Mouse (Mus musculus): Measurements from ENCODE around the gene Mapk11.

DNA sequence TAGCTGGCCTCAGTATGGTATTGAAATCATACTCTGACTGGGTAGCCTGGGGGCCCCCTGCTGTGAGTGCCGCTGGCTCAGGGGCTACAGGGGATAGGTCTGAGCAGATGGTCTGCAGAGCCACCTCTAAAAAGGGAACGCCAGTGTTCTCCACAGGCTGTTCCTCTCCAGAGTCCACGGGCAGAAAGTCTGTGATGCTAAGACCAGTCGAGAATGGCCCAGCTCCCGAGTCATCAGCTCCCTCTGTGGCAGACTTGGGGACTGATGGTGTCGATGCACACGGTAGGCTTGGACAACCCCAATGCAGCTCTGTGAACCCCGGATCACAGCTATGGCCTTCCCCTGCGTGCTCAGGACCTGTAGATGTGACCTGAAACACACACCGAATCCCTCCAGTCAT, 45.5 kb downstream of the Mapk11 start:
- no peak for TF ChIP-seq CTCF (IDR thresholded peaks at IDR 0.05; ENCODE audit: low read depth)
- TF ChIP-seq EP300 (IDR thresholded peaks at IDR 0.05; ENCODE audit: low read depth): no peak

Measured in heart, postnatal 0 days (tissue).